Mouse (Mus musculus): ENCODE measurements around the gene Otop2. TPM values are rescaled to one million over a fixed set of nuclear protein-coding genes. Genes with fewer than 3 reads are reported as not detected.

The Otop2 gene
- total and polyA plus RNA-seq, 3 experiments = not detected

DNA sequence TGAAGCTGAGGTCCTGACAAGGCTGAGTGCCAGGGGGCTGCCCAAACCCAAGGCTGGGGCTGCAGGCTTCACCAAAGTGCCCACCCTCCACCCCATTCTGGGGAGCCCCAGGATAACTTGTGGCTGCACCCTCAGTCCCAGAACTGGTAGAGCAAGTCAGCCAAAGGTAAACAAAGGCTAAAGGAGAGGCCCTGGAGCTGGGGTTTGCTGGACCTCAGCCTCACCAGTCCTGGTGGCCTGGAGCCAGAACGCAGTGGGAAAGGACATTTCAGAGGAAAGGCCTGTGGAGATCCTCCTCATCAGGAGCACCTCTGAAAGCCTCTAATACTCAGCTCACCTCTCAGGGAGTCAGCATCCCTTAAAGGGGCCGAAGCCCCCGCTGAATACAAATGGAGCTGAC, 57.2 kb downstream of the Otop2 start:
- TF ChIP-seq EP300 (IDR thresholded peaks at IDR 0.05; ENCODE audit: low read depth in 1 of 2, low read length in 2 of 2) (no peak), MXI1 (IDR thresholded peaks at IDR 0.05; ENCODE audit: low read depth, low read length) (no peak), POLR2AphosphoS5 (IDR thresholded peaks at IDR 0.05; ENCODE audit: borderline replicate concordance, low read depth, low read length) (no peak), GABPA (IDR thresholded peaks at IDR 0.05; ENCODE audit: low read depth, low read length) (no peak), ELF1 (IDR thresholded peaks at IDR 0.05; ENCODE audit: low read depth, low read length) (no peak), MYC (IDR thresholded peaks at IDR 0.05; ENCODE audit: low read depth, low read length) (no peak), POLR2A (IDR thresholded peaks at IDR 0.05; ENCODE audit: control insufficient read depth in 1 of 2, insufficient read depth in 1 of 2, low read depth in 1 of 2, low read length in 2 of 2, poor library complexity in 1 of 2) (no peak), MYB (IDR thresholded peaks at IDR 0.05; ENCODE audit: low read depth, low read length) (no peak), TAL1 (IDR thresholded peaks at IDR 0.05; ENCODE audit: low read length) (no peak), NRF1 (IDR thresholded peaks at IDR 0.05; ENCODE audit: insufficient read depth, low read depth, low read length, poor library complexity, severe bottlenecking) (no peak), CTCF (IDR thresholded peaks at IDR 0.05 in 2 of 3, conservative IDR thresholded peaks at IDR 0.05 in 1 of 3; ENCODE audit: control insufficient read depth in 1 of 3, insufficient read depth in 1 of 3, low read depth in 2 of 3, low read length in 3 of 3, poor library complexity in 1 of 3, severe bottlenecking in 1 of 3) (no peak), MAFK (IDR thresholded peaks at IDR 0.05; ENCODE audit: borderline replicate concordance, low read depth, low read length) (no peak), ZNF384 (IDR thresholded peaks at IDR 0.05; ENCODE audit: low read depth, low read length) (no peak)
- H3K27ac ChIP-seq (ENCODE audit: control insufficient read depth, low read depth, low read length) = no peak overlapping the region
- H3K4me1 ChIP-seq (ENCODE audit: control insufficient read depth in 1 of 2, insufficient read depth in 2 of 2, low read length in 2 of 2) = peaks cover 3 to 17% of the 10 kb centered on the region in 2 experiments; a peak in 3 of 4 replicates
- H3K79me2 ChIP-seq (ENCODE audit: control insufficient read depth, insufficient read depth, low read length, poor library complexity) = no peaks in the 10 kb centered on the region
- no peak overlapping the region for H3K4me3 ChIP-seq (ENCODE audit: control insufficient read depth in 1 of 2, insufficient read depth in 1 of 2, low read depth in 2 of 2, low read length in 2 of 2)
- no peaks in the 10 kb centered on the region for H3K9me3 ChIP-seq (replicated peaks; ENCODE audit: insufficient read depth, low read length)
- no peak overlapping the region for H3K9ac ChIP-seq (ENCODE audit: control insufficient read depth, low read depth, low read length, poor library complexity, severe bottlenecking)
- H3K36me3 ChIP-seq (ENCODE audit: control insufficient read depth in 1 of 2, insufficient read depth in 2 of 2, low read length in 2 of 2) = peaks cover 0 to 5% of the 10 kb centered on the region in 2 experiments; a peak in 2 of 4 replicates
- H3K27me3 ChIP-seq (ENCODE audit: control insufficient read depth in 1 of 2, insufficient read depth in 2 of 2, low read length in 2 of 2) = no peaks in the 10 kb centered on the region; a peak in 1 of 4 replicates
- DNase-seq (ENCODE audit: low read depth, low spot score) = no peak

DNA sequence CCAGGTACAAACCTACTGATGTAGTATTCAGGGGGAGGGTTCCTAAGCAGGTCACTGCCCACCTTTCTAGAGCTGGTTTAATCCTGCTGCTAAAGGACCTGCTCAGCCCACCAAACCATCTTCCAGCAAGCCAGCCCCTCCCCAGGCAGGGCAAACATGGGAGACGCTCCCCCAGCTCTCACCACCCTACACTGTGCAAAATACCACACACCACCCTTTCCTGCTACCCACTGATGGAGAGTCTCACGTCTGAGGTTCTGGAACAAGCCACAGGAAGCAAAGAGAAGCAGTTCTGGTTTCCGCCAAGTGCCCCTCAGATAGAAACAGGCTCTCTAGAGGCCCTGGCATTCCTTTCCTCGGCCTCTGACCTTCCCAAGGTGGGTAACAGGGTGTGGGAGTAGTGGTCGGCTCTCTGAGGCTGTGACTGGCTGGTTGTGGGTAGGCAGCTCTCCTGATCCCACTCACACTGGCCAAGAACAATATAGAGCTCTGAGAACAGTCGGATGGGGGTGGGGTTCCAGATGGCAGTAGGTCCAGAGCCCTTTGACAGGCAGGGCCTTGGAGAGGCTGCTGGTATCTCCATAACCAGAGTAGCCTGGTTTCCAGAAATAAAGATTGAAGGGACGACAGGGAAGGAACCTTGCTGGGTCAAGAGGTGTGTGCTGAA, 59.2 kb downstream of the Otop2 start:
- no peak overlapping the region for H3K27ac ChIP-seq (ENCODE audit: control insufficient read depth, low read depth, low read length)
- TF ChIP-seq GABPA (IDR thresholded peaks at IDR 0.05; ENCODE audit: low read depth, low read length) (no peak), TBP (IDR thresholded peaks at IDR 0.05; ENCODE audit: low read depth, low read length) (no peak), E2F4 (IDR thresholded peaks at IDR 0.05; ENCODE audit: borderline replicate concordance, low read depth, low read length) (no peak), ELF1 (IDR thresholded peaks at IDR 0.05; ENCODE audit: low read depth, low read length) (no peak), CHD2 (IDR thresholded peaks at IDR 0.05; ENCODE audit: low read length) (no peak), MYC (IDR thresholded peaks at IDR 0.05; ENCODE audit: low read depth, low read length) (no peak)
- H3K9ac ChIP-seq (ENCODE audit: control insufficient read depth, low read depth, low read length, poor library complexity, severe bottlenecking) = no peak overlapping the region
- peaks cover 3 to 9% of the 10 kb centered on the region in 2 experiments; a peak in 3 of 4 replicates for H3K4me1 ChIP-seq (ENCODE audit: control insufficient read depth in 1 of 2, insufficient read depth in 2 of 2, low read length in 2 of 2)
- H3K79me2 ChIP-seq (ENCODE audit: control insufficient read depth, insufficient read depth, low read length, poor library complexity) = no peaks in the 10 kb centered on the region
- no peak overlapping the region for H3K4me3 ChIP-seq (ENCODE audit: control insufficient read depth in 1 of 2, insufficient read depth in 1 of 2, low read depth in 2 of 2, low read length in 2 of 2)
- no peak for DNase-seq (ENCODE audit: low read depth, low spot score)
- no peaks in the 10 kb centered on the region; a peak in 2 of 4 replicates for H3K27me3 ChIP-seq (ENCODE audit: control insufficient read depth in 1 of 2, insufficient read depth in 2 of 2, low read length in 2 of 2)
- H3K36me3 ChIP-seq (ENCODE audit: control insufficient read depth in 1 of 2, insufficient read depth in 2 of 2, low read length in 2 of 2) = peaks cover 0 to 5% of the 10 kb centered on the region in 2 experiments; a peak in 2 of 4 replicates
- H3K9me3 ChIP-seq (replicated peaks; ENCODE audit: insufficient read depth, low read length) = no peaks in the 10 kb centered on the region
